Mouse (Mus musculus) heart, postnatal 14 days (tissue): Measurements from ENCODE around the gene Mcl1. TPM values are rescaled to one million over a fixed set of nuclear protein-coding genes. Genes with fewer than 3 reads are reported as not detected.
"Not testable (repeated sequence)": the region's sequence is repeated elsewhere in the genome, so short reads cannot be mapped to it uniquely, and the experiment has no call there.

Experiments used
- DNase-seq, 2 experiments: peaks; one replicate each; pipeline ENCODE4 v3.0.0; 2021 to 2022
- intact Hi-C: fragments of 180-260 bp; cut with DNase I; formaldehyde crosslinking; loops from one replicate; pipeline ENCODE4 v1.15.1; 2025
- total RNA-seq, 2 experiments: library from RNA; stranded (reverse); gene quantifications; 2 replicates each; pipeline ENCODE4 v1.2.3; 2021

The Mcl1 gene
- total RNA-seq, 2 experiments from 2014 or later: 161 to 165 TPM

- peak; percentile 3 to 16 for DNase-seq
- intact Hi-C loops: no loop called here
Measured at GRCm38 (mm10) chr3:95663486-95663885, 4.9 kb downstream of the Mcl1 start.

GRCm38 (mm10) chr3:95663969-95664608 lies 5.5 kb downstream of the Mcl1 start:
- DNase-seq: no peak
- intact Hi-C loops: no loop called here

- DNase-seq: peak in 1 of 2 experiments; percentile 6
- intact Hi-C loops: no loop called here
Measured at GRCm38 (mm10) chr3:95664940-95665352, 6.4 kb downstream of the Mcl1 start.

- intact Hi-C loops: no loop called here
- DNase-seq: peak; percentile 70 to 80
Measured at GRCm38 (mm10) chr3:95666124-95666844, 7.7 kb downstream of the Mcl1 start.

- intact Hi-C loops: no loop called here
Measured at GRCm38 (mm10) chr3:95667521-95667920, 8.9 kb downstream of the Mcl1 start.

GRCm38 (mm10) chr3:95668026-95668425 lies 9.4 kb downstream of the Mcl1 start:
- intact Hi-C loops: no loop called here
- DNase-seq: peak; percentile 55 to 80

More at GRCm38 (mm10) chr3:95667521-95667920, 8.9 kb downstream of the Mcl1 start:
- DNase-seq: no peak

- DNase-seq: peak in 1 of 2 experiments; percentile 8
- intact Hi-C loops: no loop called here
Measured at GRCm38 (mm10) chr3:95668589-95669308, 10.2 kb downstream of the Mcl1 start.

GRCm38 (mm10) chr3:95669309-95669665 lies 10.7 kb downstream of the Mcl1 start:
- DNase-seq: no peak
- intact Hi-C loops: no loop called here

GRCm38 (mm10) chr3:95670419-95670818 lies 11.8 kb downstream of the Mcl1 start:
- intact Hi-C loops, DNase-seq: not testable (repeated sequence)

GRCm38 (mm10) chr3:95671201-95671600 lies 12.6 kb downstream of the Mcl1 start:
- DNase-seq: no peak
- intact Hi-C loops: no loop called here

GRCm38 (mm10) chr3:95672461-95672860 lies 13.9 kb downstream of the Mcl1 start:
- no peak for DNase-seq
- intact Hi-C loops: no loop called here

GRCm38 (mm10) chr3:95672861-95673706 lies 14.5 kb downstream of the Mcl1 start:
- intact Hi-C loops: no loop called here
- DNase-seq: peak in 1 of 2 experiments; percentile 71

GRCm38 (mm10) chr3:95673707-95674211 lies 15.2 kb downstream of the Mcl1 start:
- intact Hi-C loops: no loop called here
- DNase-seq: no peak

- intact Hi-C loops: no loop called here
- peak; percentile 80 to 82 for DNase-seq
Measured at GRCm38 (mm10) chr3:95674236-95674635, 15.6 kb downstream of the Mcl1 start.

- intact Hi-C loops: loop anchor here (1.0 to 5.0 kb wide), 2 partner anchors 16 to 97 kb away; no protein-coding TSS in a partner anchor
- DNase-seq: peak in 1 of 2 experiments; percentile 56
Measured at GRCm38 (mm10) chr3:95674812-95675211, 16.2 kb downstream of the Mcl1 start.

- DNase-seq: peak; percentile 85
- intact Hi-C loops: loop anchor here (1.0 to 5.0 kb wide), 3 partner anchors 16 to 97 kb away; no protein-coding TSS in a partner anchor
Measured at GRCm38 (mm10) chr3:95675301-95676092, 16.9 kb downstream of the Mcl1 start.

GRCm38 (mm10) chr3:95676745-95677419 lies 18.3 kb downstream of the Mcl1 start:
- intact Hi-C loops: loop anchor here (1.0 to 5.0 kb wide), 2 partner anchors 44 to 95 kb away; no protein-coding TSS in a partner anchor
- DNase-seq: peak; percentile 87 to 91

GRCm38 (mm10) chr3:95677420-95678090 lies 19.0 kb downstream of the Mcl1 start:
- intact Hi-C loops: loop anchor here (2.0 to 5.0 kb wide), 2 partner anchors 23 to 95 kb away; no protein-coding TSS in a partner anchor
- no peak for DNase-seq
